Mouse (Mus musculus): ENCODE results near the gene Olfr1048.
"Not testable (repeated sequence)": the region's sequence is repeated elsewhere in the genome, so short reads cannot be mapped to it uniquely, and the experiment has no call there.

Olfr1048 gene

DNA sequence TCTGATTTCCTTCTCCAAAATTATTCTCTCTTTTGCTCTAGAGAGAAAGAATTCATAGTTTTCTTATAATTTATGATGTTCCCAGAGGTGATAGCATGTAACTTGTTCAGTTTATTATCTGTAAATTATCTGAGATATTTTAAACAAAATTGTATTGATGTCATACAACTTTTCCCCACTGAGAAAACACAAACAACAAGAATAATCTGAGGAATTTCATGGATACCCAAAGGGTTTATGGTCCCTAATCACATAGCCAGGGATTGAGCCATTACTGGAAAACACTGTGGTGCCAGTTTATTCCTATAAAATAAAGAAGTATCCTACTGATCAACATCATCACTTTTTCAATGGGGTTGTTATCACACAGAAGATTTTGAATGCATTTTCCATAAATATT lies at the start of gene Olfr1048:
Olfr1048 (minus strand) TSS at position 101 of the 400 bp plus-strand sequence.
- DNase-seq (ENCODE audit: low read depth, low spot score), result no peak

GRCm38 (mm10) chr2:86278988-86279387 lies 38.9 kb upstream of the Olfr1048 start, which contains the start of gene Olfr1051:
Gene Olfr1051, minus strand, starts transcription at chr2:86279088.
- not testable (repeated sequence) for DNase-seq (ENCODE audit: low read depth, low spot score)

DNA sequence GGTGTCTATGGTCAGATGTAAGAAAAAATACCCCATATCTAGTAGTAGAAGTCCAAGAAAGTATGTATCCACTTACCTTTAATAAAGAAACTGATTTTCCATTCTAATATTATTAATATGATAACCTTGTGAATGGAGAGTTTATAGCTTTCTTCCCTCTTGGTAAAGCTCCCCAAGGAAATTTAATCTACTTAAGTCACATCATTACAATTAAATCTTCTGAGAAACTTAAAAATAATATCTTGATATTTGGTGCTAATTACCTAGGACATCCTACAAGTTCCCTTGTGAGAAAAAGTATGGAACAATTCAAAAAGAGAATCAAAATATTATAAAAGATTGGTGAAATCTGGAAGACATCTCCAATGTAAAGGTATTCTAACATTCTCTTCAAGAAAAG lies 18.1 kb upstream of the Olfr1048 start, which contains the start of gene Olfr1049:
Olfr1049 (minus strand) TSS at position 101 of the 400 bp plus-strand sequence.
- not testable (repeated sequence) for DNase-seq (ENCODE audit: low read depth, low spot score)

- no peak for DNase-seq (ENCODE audit: low read depth, low spot score)
These were observed 8.8 kb downstream of the Olfr1048 start, which contains the start of gene Olfr1047 for GRCm38 (mm10) chr2:86231301-86231700. Gene Olfr1047, minus strand, starts transcription at chr2:86231401.

- DNase-seq (ENCODE audit: low read depth, low spot score), result no peak
These were observed 20.9 kb downstream of the Olfr1048 start, which contains the start of gene Olfr1046 for GRCm38 (mm10) chr2:86219214-86219613. Gene Olfr1046, minus strand, starts transcription at chr2:86219314.

DNA sequence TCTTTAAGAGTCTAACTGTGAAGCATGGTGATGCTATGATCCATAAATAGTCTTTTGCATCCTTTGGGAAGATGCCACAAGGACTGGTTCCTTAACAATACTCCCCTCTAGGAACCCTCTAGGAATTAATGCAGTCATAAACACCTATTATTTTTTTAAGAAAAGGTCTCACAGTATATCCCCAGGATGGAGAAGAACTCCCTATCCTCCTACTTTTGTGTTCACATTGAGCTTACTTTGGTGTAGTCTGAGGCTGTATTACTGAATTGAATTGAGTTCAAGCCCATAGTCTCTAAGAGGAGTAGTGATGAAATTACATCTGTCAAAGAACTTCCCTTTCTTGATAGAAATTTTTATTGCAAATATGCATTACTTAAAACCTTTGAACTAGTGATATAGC lies 37.2 kb downstream of the Olfr1048 start, which contains the start of gene Olfr1045:
Olfr1045 (minus strand) TSS at position 101 of the 400 bp plus-strand sequence.
- no peak for DNase-seq (ENCODE audit: low read depth, low spot score)

DNA sequence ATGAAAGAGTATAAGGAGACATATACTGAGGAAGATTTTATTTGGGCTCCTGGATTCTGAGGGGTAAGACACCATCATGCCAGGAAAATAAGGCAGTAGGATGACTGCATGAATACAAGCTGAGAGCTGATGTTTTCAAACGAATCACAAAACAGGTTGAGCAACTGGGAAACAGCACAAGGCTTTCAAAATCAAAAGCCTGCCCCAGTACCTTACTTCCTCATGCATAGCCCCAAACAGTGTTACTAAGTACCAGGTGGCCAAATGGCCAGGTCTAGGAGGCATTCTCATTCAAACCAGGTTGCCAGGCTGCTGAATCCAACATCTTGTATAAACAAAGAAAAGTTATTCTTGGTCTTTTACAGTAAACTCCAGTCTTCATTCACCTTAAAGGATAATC lies 44.2 kb downstream of the Olfr1048 start:
- DNase-seq (ENCODE audit: low read depth, low spot score), result no peak

DNA sequence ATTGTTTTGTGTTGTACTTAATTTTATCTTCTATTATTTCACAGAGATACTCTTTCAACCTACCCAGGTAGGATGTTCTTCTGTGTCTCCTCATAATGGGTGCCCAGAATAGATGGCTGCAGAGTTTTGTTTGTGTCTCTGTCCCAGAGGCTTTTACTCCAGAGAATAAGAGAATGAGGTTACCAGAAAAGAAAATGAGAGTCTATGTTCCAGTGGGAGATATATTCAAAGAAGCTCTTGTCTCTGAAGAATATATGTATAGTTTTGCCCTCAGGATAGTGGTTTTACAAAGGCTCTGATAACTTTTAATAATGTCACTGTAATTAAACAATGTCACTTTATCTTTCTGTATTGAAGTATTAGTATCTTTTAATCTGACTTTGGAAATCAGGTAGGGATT lies 54.5 kb downstream of the Olfr1048 start, which contains the start of gene Olfr52:
Olfr52 (minus strand) TSS at position 101 of the 400 bp plus-strand sequence.
- no peak for DNase-seq (ENCODE audit: low read depth, low spot score)

Measured in ZHBTc4 (cell line).